Mouse (Mus musculus) fibroblast of lung, adult 2 months (primary cell): ENCODE results near the gene Rnf10.
"Not testable (repeated sequence)": the region's sequence is repeated elsewhere in the genome, so short reads cannot be mapped to it uniquely, and the experiment has no call there.

Experiments used
- DNase-seq: peaks from one replicate; pipeline ENCODE4 v3.0.0-alpha.2; 2011; ENCODE audit warnings: low read depth

The Rnf10 gene

GRCm38 (mm10) chr5:115272812-115273548 is at the start of gene Rnf10:
TSS of gene Rnf10 (minus strand) at chr5:115272898.
- DNase-seq: peak; percentile 92

GRCm38 (mm10) chr5:115319004-115319940 is 46.6 kb upstream of the Rnf10 start:
- DNase-seq: peak; percentile 85

DNA sequence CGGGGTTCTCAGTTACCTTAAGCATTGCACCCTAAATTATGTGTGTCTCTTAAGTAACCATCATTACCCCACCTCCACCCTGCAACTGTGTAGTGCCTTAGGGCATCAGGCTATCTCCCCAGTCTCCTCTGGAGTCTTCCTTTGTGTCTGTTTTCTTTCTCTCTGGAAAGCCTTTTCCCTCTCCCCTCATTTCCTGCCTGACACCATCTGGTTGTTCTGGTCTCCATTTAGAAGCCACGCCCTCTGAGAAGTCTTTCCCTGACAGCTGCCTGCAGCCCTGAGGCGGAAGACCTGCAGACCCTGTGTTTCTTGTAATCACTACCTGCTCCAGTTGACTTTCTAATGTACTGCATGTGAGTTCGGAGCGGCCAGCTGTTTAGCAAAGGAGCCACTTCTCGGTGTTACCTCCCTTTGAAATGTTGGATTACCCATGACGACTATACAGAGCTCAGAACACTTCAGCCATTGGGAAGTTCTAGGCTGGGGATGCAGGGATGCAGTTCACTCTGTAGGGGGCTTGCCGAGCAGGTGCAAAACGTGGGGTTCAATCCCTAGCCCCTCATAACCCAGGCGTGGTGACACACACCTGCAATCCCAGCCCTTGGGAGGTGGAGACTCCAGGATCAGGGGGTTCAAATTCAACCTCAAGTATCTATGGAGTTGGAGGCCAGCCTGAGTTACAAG is 45.1 kb upstream of the Rnf10 start:
- DNase-seq: no peak

GRCm38 (mm10) chr5:115316968-115317644 is 44.4 kb upstream of the Rnf10 start:
- no peak for DNase-seq

- DNase-seq: no peak
These were observed 40.9 kb upstream of the Rnf10 start for GRCm38 (mm10) chr5:115313668-115313943.

DNA sequence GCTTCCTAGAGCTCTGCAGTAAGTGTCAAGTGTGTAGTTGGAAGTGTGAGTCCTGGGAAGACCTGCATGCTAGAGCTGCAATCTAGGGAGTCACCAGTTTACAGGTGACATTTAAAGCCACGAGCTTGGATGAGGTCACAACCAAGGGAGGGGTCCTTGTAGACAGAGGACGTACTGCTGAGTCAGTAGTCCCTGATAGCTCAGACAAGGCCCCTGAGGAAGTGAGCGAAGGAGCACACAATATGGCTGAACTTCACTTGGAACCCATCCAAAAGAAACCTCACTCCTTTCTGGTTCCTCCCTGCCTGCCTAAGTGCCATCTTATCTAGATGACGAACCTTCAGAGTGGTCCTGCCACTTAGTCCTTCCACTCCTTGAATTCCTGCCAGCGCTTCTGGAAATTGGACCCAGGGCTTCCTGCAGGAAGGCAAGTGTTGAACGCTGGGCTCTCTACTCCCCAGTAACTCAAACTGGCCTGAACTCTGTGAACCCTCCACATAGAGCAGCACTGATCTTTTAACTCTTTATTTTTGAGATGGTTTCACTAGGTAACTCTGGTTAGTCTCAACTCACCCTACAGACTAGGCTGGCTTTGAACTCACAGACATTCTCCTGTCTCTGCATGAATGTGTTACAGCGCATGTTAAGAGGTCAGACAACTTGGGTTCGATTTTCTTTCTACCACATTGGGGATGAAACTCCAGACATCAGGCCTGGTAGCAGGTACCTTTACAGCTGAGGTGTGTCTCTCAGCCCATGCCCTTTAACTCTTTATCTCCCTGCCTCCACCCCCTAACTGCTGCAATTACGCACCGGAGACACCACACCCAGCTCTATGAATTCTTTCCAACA is 40.3 kb upstream of the Rnf10 start:
- no peak for DNase-seq

DNA sequence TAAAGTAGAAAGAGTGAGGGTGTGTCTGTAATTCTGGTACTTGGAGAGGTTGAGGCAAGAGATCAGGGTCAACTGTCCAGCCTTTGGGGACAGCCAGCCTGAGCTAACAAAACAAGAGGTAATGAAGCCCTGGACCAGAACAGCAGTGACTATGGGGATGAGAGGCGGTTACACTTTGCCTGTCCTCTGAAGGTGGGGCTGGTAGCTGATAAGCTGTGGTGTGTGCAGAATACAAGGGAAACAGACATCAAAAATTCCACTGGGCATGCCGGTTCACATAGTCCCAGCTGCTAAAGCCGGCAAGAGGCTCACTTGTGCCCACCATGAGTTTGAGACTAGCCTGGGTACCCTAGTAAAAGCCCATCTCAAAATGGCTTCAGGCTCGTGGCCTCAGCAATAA is 39.7 kb upstream of the Rnf10 start:
- no peak for DNase-seq

GRCm38 (mm10) chr5:115302190-115302589 is 29.5 kb upstream of the Rnf10 start:
- not testable (repeated sequence) for DNase-seq

DNA sequence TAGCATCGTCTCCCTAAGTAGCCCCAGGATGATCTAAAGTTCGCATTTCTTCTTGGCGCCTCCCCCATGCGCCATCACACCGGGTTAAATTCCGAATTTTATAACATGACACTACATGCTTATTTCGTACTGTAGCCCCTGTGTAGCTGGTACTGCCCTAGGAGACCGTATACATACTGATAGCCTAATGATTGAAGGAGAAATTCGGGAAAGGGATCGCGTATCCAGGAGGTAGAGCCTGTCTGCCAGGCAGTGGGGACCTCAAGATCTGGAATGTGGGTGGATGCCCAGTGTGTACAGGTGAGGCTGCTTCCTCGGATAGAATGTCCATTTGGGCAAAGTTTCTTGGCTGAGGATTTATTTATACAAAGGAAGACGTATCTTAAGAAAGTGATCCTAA is 28.9 kb upstream of the Rnf10 start:
- DNase-seq: no peak

DNA sequence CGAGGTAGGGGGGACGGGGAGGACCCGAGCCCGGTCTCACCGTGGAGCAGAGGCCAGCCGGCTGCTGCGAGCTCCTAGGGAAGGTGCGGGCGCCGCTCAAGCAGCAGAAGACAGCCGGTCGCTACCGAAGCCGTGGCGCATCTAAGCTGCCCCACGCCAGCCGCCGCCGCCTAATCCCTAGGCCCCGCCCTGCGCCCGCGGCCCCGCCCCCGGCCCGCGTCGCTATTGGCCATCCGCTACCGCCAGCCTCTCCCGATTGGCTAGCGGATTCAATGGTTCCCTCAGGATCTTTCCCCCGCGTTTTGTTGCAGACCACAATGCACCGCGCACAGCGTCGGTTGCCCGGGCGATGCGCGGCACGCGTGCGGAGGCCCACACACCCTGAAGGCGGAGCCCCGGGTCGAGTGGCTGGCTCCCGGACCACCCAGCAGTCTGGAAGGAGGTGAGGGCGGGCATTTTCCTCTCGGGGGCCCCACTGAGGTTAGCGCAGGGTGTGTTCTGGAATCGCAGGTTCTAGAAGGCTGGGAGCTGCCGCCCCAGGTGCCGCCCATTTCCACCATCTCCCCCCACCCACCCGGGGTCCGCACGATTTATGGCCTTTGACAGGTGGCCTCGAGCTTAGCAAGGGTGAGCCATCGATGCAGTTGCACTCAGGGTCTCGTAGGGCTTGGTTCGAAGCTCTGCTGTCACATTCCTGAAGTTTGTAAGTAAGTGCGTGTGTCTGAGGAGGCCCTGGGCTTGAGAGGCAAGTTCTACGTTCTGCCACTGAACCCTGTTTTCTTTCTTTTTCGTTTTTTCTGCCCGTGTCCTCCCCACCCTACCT is 28.3 kb upstream of the Rnf10 start, which contains the start of gene Dynll1:
TSS of gene Dynll1 (minus strand) at position 208 of the 823 bp plus-strand sequence.
- peak; percentile 94 for DNase-seq

GRCm38 (mm10) chr5:115300035-115300744 is 27.5 kb upstream of the Rnf10 start:
- DNase-seq: peak; percentile 52

- DNase-seq: no peak
These were observed 23.6 kb upstream of the Rnf10 start for GRCm38 (mm10) chr5:115296347-115296746.

GRCm38 (mm10) chr5:115294173-115294572 is 21.5 kb upstream of the Rnf10 start:
- DNase-seq: no peak

DNA sequence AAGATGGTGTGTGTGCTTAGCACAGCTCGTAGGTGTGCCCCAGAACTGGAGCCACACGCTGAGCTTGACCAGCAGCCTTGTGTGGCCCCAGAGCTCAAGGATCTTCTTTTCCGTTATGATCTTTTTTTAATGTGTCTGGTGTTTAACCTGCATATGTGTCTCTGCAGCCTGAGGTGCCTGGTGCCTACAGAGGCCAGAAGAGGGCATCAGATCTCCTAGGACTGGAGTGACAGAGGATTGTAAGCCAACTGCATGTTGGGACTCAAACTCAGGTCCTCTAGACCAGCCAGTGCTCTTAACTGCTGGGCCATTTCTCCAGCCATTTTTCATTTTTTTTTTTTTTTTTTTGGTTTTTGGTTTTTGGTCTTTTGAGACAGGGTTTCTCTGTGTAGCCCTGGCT is 12.0 kb upstream of the Rnf10 start:
- DNase-seq: no peak

GRCm38 (mm10) chr5:115280050-115280687 is 7.5 kb upstream of the Rnf10 start:
- no peak for DNase-seq

DNA sequence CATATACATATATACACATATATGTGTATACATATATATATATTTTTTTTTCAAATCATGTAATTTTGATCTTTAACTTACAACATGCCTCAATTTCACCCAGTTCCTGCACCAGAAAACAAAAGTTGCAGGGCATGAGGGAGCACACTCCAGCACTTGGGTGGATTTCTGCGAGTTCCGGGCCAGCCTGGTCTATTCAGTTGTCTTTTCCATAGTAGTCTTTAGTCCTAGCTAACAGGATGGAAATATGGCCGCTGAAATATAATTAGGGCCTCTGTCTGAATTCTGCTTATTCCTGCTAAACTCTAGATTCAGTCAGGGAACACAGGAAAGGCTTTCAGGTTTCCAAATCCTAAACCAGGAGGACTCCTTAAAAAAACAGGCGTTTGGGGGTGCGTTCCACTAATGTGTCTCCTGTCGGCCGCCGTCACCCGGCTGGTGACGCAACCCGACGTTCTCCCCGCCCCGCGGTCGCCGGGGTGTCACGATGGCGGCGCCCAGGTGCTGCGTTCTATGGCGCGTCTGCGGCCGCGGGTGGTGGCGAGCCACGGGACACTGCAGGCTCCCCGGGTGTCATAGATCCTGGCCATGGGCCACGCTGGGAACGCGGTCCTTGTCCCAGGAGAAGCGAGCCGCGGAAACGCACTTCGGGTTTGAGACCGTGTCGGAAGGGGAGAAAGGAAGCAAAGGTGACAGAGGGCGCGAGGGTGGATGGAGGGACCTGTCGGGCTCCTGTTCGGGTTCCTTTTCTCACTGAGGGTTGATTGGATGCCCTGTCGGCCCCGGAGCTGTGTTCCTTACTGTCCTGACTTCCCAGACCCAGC is 6.7 kb upstream of the Rnf10 start, which contains the start of gene Coq5:
TSS of gene Coq5 (plus strand) at position 441 of the 824 bp plus-strand sequence.
- DNase-seq: peak; percentile 42

- no peak for DNase-seq
These were observed 6.1 kb upstream of the Rnf10 start for GRCm38 (mm10) chr5:115278785-115279184.

DNA sequence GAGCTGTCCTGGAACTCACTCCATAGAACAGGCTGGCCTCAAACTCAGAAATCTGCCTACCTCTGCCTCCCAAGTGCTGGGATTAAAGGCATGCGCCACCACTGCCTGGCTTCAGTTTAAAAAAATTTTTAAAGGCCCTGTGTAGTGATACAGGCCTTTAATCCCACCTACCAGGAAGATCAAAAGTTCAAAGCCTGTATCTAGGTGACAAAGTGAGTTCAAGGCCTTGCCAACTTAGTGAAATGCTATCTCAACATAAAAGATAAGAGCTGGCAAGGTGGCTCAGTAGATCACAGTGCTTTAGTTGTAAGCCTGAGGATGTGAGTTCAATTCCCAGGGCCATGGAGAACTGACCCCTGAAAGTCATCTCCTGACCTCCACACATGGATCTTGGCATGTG is 5.4 kb upstream of the Rnf10 start:
- no peak for DNase-seq
